Mouse (Mus musculus): Measurements from ENCODE around the gene Fam92b.

The Fam92b gene

DNA sequence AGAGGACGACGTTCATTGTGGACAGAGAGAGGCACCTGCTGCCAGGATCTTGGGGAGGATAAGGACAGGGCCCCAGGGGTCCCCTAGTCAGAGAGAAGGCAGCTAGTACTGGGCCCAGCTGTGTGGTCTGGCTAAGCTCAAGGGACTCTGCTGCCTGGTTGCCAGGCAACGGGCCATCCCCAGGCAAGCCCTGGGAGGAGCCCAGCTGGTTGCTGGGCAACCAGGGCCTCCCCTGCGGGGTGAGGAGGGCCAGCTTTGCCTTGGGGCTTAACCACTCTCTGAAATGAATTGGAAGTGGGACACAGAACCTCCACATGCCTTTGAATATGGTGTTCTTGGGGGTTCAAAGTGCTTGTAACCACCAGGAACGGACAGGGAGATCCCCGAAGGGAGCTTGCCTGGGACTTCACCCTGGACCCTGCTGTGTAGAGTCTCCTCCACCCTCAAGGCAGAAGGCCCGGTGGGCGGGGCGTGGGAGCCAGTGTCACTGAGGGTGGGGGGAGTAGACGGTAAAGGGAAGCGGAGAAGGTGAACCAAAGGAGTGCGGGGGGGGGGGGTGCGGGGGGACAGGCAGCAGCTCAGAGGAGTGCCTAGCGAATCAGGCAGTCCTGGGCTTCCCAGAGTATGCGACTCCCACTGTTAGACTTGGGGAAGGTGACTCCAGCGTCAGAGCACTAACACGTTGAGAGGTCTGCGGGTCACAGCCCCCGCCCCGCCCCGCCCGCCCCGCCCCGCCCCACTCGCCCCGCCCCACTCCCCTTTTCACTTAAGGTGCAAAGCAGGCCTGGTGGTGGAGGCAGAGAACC lies at the start of gene Fam92b:
Fam92b (minus strand) TSS at position 149 of the 806 bp plus-strand sequence.
- DNase-seq = peak; percentile 57 to 62

DNA sequence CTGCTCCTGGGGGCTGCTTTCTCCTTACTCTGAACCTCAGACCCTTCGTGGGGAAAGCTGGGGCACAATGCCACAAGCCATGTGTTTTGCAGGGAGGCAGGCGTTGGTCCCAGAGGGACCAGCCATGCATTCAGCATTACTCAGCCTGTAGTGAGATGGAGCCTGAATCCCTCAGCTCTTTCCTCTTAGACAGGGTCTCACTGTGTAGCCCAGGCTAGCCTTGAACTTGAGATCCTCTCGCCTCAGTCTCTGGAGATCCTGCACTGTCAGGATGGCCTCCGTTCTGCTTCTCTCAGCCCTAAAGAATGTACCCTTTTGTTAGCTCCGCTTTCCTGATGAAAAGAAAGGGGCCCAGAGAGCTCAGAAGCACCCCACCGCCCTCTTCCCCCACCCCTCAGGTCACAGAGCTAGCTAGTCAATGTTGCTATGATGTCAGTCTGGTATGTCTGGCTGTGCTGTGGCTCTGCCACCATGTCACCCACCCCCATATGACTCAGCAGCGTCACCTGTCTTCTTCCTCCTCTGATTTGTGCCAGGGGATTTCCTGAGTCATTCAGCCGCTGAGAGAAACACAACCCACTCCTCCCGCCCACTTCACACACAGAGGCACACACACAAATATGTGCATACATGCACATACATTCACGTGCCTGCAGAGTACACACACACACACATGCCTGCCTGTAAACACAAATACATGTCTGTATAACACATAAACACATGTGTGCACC lies 48.3 kb upstream of the Fam92b start:
- DNase-seq = peak in 1 of 2 experiments; percentile 5

DNA sequence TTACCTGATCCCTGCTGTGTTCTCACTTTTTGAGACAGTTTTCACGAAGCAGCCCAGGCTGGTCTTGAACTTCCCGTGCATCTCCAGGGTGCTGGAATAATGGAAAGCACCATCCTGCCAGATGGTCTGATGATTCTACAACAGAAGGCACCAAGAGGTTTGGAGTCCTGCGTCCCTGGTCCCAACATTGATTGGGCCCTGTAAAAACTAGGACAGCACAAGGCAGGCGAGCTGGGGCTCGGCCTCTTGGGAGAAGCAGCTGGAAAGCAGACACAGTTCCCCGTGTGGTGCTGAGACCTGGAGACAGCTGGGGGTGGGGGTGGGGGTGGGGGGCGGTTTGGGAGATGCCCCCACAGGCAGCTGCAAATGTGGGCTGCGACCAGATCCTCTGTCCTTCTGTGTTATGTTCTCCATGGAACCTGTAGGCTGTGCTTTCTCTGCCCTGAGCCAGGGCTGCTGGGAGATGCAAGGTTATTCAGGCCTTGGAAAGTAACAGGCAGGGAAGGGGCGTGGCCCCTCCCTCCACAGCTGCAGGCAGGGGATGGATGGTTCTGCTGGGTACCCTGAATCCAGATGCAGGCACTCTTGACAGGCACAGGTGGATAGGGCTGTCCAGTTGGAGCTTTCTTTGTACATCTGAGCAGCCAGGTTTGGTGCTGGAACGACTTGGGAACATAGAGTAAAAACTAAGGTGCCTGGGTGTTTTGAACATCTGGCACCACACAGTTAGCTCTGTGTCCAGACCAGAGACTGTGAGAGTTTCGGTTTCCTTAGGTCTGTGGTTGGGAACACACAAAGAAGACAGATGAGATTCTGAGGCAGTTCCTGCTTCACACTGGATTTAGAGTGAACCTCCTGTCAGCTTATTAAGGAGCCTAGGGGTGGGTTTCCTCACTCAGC lies 47.5 kb upstream of the Fam92b start:
- no peak for DNase-seq

DNA sequence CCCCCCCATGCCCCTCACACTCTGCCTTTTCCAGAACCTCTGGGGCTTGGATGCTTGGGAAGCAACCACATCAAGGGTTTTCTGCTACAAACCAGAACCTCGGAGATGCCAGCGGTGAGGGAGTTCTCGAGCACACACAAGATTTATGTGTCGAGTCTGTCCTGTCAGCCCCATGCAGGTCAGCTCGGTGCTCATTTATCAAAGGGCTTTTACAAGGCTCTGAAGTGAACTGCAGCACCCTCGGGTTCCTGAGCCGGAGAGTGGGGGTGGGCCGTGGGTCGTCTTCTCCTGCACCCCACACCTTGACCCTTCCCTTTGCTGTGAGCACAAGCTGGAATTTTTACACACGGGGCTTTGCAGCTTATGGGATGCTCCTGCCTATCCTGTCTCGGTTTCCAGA lies 45.3 kb upstream of the Fam92b start:
- DNase-seq = no peak

DNA sequence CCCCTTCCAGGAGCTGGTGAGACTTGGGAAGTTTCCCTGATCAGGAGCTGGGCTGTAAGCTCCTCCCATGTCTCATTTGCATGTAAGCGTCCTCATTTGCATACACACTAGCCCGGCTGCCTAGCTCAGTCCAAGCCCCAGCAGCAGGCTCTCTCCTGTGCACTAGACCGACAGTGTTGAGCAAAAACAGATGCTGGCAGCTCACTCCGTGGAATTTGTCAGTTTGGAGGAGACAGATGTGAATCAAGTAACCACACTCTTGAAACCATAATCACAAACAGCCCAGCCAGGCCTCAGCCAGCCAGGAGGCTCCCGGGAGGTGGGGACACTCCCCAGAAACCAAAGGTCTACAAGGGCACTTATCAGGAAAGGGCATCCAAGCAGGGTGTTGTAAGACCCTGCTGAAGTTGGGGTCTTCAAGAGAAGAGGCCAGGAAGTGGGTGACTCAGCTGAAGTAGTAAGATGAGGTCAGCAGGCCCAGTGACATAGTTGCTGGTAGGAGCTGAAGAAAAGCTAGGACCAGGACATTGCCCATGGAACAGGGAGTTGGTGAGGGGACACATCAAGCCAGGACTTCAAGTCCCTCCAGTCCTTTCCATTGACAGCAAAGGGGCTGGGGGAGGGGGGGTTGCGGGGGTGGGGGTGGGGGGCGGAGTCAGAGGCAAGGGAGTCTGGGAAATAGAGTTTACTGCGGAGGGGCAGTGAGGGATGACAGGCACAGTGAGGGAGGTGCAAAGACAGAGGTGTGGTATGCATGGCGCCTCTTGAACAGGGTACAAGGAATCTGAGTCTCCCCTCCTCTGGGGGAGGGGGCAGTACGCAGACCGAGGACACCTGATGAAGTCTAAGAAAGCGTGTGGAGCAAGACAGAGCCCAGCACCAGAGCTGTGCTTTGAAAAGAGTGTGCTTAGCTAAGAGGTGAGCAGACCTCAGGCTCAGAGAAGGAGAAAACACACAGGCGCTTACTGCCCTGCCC lies 39.9 kb upstream of the Fam92b start:
- no peak for DNase-seq

DNA sequence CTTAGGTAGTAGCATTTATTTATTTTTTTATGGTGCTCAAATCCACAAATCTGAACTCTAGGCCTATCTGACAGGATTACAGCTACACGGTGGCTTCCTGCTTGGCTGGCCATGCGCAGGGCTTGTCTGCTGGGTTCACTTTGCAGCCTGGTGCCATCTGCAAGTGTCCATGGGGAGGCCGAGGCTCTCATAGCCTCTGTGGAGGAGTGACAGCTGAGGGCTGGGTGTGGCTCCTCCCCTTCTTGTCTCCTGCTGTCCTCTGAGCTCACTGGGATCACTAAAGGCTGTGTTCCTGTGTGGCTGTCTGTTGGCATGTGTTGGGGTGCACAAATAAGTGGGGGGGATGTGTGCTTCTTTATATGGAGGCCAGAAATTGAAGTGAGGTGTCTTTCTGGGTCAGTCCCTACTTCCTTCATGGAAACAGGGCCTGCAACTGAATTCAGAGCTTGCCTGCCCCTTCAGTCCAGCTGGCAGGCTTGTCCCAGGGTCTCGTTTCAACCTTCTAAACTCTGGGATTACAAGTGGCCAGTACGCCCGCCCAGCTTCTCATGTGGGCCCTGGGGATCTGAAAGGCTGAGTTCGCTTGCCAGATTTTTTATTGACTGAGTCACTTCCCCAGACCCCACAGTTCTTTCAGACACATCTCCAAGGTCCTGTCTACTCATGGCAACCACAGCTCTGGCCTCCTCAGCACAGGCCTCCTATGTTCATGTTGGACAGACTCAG lies 38.3 kb upstream of the Fam92b start:
- DNase-seq = peak; percentile 55 to 64

DNA sequence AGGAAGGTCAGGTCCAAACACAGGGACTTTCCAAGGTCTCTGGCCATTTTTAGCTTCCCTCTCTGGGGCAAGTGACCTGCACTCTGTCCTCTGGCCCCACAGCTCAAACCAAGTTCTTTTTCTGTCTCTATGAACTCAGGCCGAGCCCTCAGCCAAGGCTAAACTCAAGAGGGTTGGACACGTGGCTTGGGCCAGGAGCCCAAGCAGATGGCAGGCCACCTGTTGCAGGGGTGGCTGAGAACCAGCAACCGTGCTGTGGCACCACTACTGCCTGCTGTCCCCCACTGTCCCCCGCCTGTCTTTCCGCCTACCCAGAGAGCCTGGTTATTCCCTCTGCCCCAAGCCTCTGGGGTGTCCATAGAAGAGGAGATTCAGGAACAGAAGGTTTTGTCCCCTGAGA lies 36.7 kb upstream of the Fam92b start:
- DNase-seq = peak; percentile 97 to 98

DNA sequence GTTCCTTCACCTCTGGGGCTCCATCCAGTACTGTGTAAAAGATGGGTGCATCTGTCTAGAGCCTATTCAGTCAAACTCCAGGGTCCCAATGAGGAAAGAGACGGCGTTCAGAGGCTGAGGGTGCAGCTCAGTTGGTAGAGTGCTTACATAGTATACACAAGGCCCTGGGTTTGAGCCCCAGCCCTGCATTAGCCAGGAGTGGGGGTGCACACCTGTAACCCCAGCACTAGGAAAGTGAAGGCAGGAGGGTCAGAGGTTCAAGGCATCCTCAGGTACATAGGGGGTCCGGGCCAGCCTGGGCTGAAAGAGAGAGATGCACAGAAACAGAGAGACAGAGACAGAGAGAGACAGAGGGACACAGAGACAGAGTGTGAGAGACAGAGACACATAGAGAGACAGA lies 36.0 kb upstream of the Fam92b start:
- no peak for DNase-seq

DNA sequence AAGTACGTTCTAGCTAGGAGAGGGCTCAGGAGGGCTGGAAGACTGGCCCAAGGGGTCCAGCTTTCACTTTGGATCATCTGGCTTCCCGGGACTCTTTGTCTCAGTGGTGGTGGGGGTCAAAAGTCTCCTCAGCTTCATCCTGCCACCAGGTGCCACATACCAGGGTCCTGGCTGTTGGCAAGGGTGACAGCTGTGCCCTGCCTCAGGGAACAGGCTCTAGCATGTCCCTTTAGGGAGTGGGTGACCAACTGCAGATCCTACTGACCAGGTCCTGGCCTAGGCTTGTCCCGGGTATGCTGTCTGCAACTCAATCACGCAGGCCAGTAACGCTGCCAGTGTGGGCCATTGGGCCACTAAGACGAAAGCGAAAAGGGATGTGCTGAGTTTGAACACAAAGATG lies 35.3 kb upstream of the Fam92b start:
- DNase-seq = peak in 1 of 2 experiments; percentile 8

DNA sequence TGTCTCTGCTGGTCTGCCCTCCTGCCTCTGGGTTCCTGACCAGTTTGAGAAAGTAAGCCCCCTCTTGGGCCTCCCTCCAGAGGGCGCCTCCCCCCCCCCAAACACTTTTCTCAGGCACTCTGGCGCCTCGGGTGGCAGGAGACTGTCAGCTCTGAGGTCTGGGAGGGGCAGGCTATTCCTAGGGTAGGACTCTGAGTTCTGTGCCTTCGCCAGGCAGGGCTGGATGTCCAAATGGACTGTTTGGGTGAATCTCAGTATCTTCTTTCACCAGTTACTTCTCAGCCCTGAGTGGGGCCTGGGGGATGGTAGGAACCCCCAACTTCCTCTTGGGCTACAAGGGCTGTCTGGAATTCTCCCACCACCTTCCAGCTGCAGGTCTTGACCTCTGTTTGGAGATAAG lies 34.1 kb upstream of the Fam92b start:
- peak in 1 of 2 experiments; percentile 24 for DNase-seq

DNA sequence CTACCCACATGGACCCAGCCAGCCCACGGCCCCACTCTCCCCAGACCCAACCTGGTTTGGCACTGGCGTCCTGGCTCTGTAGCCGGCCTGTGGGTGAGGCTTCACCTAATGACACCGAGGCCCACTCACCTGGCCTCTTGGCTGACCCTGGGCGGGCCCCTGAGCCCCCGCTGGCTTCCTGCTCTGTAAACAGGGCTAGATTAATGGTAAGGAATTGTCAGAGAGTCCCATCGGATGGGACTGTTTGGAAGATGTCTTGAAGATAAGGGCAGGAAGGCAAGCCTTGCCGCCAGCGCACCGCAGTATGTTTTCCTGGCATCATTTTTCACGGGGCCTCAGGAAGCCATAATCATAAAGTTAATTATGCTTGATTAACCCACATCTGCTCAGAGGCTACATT lies 30.8 kb upstream of the Fam92b start:
- DNase-seq = no peak

DNA sequence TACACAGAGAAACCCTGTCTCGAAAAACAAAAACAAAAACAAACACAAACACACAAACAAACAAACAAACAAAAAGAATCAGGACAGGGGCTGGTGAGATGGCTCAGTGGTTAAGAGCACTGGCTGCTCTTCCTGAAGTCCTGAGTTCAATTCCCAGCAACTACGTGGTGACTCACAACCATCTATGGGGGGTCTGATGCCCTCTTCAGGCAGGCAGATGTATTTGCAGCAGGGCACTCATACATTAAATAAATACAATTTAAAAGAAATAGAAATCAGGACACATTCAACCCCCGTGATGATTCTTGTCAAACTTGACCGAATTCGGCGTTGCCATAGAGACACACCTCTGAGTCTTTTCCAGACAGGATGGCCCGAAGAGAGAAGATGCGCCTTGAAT lies 30.1 kb upstream of the Fam92b start:
- DNase-seq = no peak

DNA sequence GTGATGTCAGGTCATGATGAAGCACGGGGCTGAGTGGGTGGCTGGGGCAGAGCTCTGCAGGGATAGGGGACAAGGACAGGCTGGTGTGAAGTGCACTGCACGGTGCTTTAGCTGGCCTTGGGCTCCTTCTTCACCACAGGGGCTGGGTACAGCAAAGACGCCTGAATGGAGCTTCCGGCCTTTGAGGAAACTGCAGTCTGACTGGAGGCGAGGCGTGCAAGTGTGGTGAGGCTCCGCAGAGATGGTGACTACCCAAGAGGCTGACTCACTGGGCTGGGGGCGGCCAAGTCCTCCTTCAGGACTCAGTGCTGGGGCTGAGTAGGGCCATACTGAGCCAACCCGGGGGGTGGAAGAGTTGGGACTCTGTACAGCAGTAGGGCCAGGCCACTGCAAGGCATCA lies 28.6 kb upstream of the Fam92b start:
- DNase-seq = no peak

DNA sequence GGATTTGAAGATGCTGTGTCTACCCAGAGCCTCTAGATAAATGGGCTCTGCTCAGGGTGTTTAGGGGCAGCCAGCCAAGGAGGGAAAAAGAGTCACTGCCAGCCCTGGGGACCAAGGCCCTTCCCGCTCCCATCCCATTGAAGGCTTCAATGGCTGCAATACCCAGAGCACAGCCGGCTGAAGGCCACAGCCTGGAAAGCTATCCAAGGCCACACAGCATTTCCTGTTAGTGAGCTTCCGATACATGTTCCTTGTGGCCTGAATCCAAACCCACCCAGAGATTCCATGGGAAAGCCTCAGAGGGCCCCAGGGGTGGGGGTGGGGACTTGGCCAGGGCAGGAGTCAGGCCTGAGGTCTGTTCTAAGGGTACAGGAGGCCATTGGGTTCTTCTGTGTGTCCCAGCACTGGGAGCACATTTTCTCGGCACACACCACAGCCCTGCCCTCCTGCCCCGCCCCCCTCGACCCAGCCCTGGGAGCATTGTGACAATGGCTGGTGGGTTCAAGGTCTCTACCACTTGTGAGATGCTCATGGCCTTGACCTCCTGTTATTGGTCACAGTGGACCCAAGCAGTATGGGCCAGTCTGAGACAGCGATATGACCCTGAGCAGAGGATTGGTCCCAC lies 27.6 kb upstream of the Fam92b start:
- no peak for DNase-seq

DNA sequence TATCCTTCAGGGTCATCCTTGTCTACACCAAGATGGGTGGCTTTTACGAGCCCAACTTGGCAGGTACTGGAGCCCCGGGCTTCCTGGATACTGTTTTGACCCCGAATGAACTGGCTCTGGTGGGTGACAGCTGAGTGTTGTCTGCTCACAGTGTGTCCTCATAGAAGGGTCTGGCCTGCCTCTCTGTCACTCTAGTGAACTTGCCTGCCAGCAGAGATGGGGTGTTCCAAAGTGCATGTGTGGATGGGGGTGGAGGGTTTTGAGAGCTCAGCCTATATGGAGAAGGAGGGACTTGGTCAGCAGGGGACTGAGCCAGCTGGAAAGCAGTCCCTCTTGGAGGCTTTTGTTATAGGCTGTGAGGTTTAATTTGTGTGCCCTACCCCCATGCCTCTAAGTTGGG lies 25.3 kb upstream of the Fam92b start:
- no peak for DNase-seq

DNA sequence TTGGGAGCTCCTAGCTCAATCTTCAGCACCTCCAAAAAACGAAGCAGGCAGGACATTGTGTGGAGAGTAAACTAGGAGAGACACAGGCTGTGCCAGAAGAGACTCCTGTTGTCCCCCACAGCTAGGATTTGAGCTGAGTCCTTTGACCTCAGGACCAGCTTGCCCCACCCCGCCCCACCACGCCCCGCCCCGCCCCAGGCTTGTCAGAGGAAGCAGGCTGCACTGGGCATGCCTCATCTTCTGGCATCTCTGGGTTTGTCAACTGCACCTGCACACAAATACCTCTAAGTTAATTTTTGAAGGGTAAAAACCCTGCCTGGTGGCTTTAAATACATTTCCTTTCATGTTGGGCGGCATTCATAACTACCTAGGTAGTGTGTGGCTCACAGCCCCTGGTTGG lies 24.1 kb upstream of the Fam92b start:
- DNase-seq = no peak

DNA sequence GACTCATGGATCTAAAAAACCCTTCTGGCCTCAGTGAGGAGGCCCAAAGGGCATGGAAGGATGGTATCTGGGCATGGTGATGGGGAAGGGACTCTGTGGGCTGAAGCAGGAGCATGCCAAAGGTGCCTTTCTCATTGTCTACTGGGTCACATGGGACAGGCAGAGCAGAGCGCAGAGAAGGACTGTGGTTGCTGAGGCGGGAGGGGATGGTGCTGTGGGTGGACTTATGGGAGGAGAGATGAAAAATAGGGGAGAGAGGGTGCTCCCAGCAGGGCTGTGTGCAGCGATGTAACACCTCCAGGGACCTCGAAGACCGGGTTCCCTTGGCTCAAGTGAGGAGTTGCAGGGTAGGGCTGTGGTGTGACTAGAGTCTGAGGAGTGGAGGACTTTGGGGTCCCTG lies 14.9 kb upstream of the Fam92b start:
- no peak for DNase-seq

DNA sequence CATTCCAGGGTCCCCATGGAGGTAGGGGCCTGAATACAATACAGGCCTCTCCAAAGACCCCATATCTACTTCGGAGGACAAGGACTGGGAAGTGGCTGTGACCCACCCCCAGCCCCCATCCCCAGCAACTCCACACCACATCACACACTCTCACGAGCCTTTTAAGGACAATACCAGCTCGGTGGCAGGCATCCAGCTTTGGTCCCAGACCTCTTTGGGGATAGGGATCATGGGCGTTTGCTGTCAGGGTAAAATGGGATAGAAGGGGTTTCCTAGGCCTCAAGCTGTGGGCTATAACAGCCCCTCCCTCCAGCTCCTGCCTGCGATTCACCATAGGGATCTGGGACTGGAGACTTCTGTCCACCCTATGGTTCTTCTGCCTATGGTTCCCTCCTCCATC lies 14.4 kb upstream of the Fam92b start:
- DNase-seq = no peak

DNA sequence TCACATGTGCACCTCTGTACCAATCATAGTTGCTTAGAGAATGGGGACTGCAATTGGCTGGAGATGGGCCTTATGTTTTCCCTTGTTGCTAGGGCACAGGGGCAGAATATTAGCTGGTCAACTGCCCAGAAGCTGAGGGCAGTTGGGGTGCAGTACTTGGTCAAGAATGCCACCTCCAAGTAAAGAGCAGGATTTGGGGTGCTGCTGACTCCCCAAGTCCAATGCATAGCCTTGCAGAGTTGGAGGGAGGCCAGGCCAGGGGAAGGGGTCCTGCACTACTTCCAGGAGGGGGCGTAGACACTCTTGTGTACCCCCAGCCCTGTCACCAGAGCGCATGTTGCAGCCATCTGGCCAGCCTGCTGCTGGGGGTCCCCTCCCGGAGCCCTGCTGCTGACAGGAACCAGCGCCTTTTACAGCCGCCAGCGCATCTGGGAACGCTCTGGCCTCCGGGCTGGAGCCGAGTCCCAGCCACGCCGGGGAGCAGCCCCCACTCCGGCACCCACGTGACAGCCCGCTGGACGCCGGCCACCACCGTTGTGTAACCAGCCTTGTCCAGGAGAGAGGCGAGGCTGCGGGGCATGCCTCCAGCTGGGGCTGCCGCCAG lies 13.6 kb upstream of the Fam92b start:
- DNase-seq = peak; percentile 87 to 92

DNA sequence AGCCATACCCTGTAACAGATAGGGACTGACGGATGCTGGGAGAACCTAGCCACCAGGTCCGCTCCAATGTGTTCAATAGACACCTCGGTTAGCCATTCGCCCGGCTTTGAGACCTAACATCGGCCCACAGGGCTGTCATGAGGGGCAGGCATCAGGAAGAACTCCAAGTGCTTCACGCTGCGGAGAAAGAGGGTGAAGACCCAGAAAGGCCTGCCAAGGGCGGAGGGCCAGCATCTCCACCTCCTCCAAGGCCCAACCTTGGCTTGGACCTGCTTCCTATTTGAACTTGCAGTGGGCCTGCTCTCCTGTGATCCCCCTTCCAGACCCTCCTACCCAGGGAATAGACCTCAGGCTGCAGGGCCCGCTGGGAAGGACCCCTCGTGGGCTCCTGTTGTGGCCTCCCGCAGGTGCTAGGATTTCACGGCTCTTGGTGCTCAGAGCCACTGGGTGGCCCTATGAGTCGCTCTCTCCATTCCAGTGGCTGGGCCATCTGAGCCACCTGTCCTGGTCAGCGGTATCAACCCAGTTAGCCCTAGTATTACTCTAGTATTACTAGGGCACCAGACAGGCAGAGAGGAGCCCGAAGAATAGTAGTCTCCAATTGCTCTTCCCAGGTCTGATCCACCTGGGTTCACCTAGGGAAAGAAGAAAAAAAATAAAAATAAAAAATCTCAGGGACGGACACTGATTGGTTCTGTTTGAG lies 13.0 kb upstream of the Fam92b start:
- DNase-seq = peak; percentile 50 to 59
